Mouse (Mus musculus) T-cell, adult 2 months (primary cell): ENCODE results near the gene 1110059E24Rik.
"Not testable (repeated sequence)": the region's sequence is repeated elsewhere in the genome, so short reads cannot be mapped to it uniquely, and the experiment has no call there.

Experiments used
- DNase-seq: peaks from one replicate; pipeline ENCODE4 v3.0.0; 2022; ENCODE audit warnings: low spot score

1110059E24Rik gene

GRCm38 (mm10) chr19:21626271-21626988, 26.3 kb downstream of the 1110059E24Rik start:
- no peak for DNase-seq

GRCm38 (mm10) chr19:21624148-21624535, 28.6 kb downstream of the 1110059E24Rik start:
- DNase-seq, result no peak

GRCm38 (mm10) chr19:21623410-21624147, 29.2 kb downstream of the 1110059E24Rik start:
- no peak for DNase-seq

GRCm38 (mm10) chr19:21615801-21616200, 37.0 kb downstream of the 1110059E24Rik start:
- DNase-seq, result no peak

GRCm38 (mm10) chr19:21611725-21612575, 40.8 kb downstream of the 1110059E24Rik start:
- DNase-seq, result no peak

- DNase-seq, result no peak
Observed at GRCm38 (mm10) chr19:21611297-21611696, 41.5 kb downstream of the 1110059E24Rik start.

GRCm38 (mm10) chr19:21610240-21610639, 42.5 kb downstream of the 1110059E24Rik start:
- no peak for DNase-seq

GRCm38 (mm10) chr19:21605294-21605693, 47.5 kb downstream of the 1110059E24Rik start:
- no peak for DNase-seq

GRCm38 (mm10) chr19:21603836-21604235, 48.9 kb downstream of the 1110059E24Rik start:
- DNase-seq, result no peak

- no peak for DNase-seq
Observed at GRCm38 (mm10) chr19:21601541-21602101, 51.2 kb downstream of the 1110059E24Rik start.

GRCm38 (mm10) chr19:21598659-21599352, 54.0 kb downstream of the 1110059E24Rik start:
- DNase-seq, result no peak

GRCm38 (mm10) chr19:21594676-21595075, 58.1 kb downstream of the 1110059E24Rik start:
- no peak for DNase-seq

GRCm38 (mm10) chr19:21592216-21592615, 60.6 kb downstream of the 1110059E24Rik start:
- DNase-seq, result not testable (repeated sequence)

GRCm38 (mm10) chr19:21589888-21590287, 62.9 kb downstream of the 1110059E24Rik start:
- no peak for DNase-seq

GRCm38 (mm10) chr19:21587593-21587992, 65.2 kb downstream of the 1110059E24Rik start:
- DNase-seq, result no peak

- no peak for DNase-seq
Observed at GRCm38 (mm10) chr19:21586546-21586945, 66.2 kb downstream of the 1110059E24Rik start.

- no peak for DNase-seq
Observed at GRCm38 (mm10) chr19:21585868-21586267, 66.9 kb downstream of the 1110059E24Rik start.

GRCm38 (mm10) chr19:21583986-21584385, 68.8 kb downstream of the 1110059E24Rik start:
- no peak for DNase-seq

GRCm38 (mm10) chr19:21583523-21583984, 69.2 kb downstream of the 1110059E24Rik start:
- no peak for DNase-seq

- DNase-seq, result no peak
Observed at GRCm38 (mm10) chr19:21581404-21581803, 71.4 kb downstream of the 1110059E24Rik start.

GRCm38 (mm10) chr19:21579896-21580295, 72.9 kb downstream of the 1110059E24Rik start:
- DNase-seq, result no peak
